Mouse (Mus musculus) kidney, postnatal 0 days (tissue): ENCODE results near the gene Npcd. TPM values are rescaled to one million over a fixed set of nuclear protein-coding genes. Genes with fewer than 3 reads are reported as not detected.

ENCODE experiments used
- ATAC-seq: fragments of 200-750 bp; cut with Nextera tagmentation; replicated peaks from 2 replicates; pipeline ENCODE4 v1.8.0; 2017; ENCODE audit warnings: low read depth, moderate number of reproducible peaks, moderate TSS enrichment, moderate library complexity; ENCODE audit not compliant: low FRiP score
- DNase-seq: peaks from one replicate; pipeline ENCODE4 v3.0.0-alpha.2; 2016; ENCODE audit warnings: low spot score
- H3K27ac ChIP-seq: fragments of 300-500 bp; sonication (generic); 2 replicates; pipeline ENCODE4 v1.5.1; 2014; ENCODE audit warnings: mild to moderate bottlenecking
- H3K27me3 ChIP-seq: fragments of 300-500 bp; sonication (generic); 2 replicates; pipeline ENCODE4 v1.6.1; 2014; ENCODE audit warnings: low read length, mixed read lengths; ENCODE audit not compliant: insufficient read depth
- H3K36me3 ChIP-seq: fragments of 300-500 bp; sonication (generic); 2 replicates; pipeline ENCODE4 v1.6.1; 2014; ENCODE audit warnings: low read length, mixed read lengths; ENCODE audit not compliant: insufficient read depth
- H3K4me1 ChIP-seq: fragments of 300-500 bp; sonication (generic); replicated peaks from 2 replicates; pipeline ENCODE4 v1.6.1; 2014; ENCODE audit warnings: antibody characterized with exemption, low read length, mixed read lengths; ENCODE audit not compliant: insufficient read depth
- H3K4me2 ChIP-seq: fragments of 300-500 bp; sonication (generic); 2 replicates; pipeline ENCODE4 v1.6.1; 2014; ENCODE audit warnings: mild to moderate bottlenecking, low read length, moderate library complexity, mixed read lengths
- H3K4me3 ChIP-seq: fragments of 300-500 bp; sonication (generic); replicated peaks from 2 replicates; pipeline ENCODE4 v1.5.1; 2014; ENCODE audit warnings: low read depth, low read length
- H3K9ac ChIP-seq: fragments of 300-500 bp; sonication (generic); 2 replicates; pipeline ENCODE4 v1.6.1; 2014; ENCODE audit warnings: low read depth, low read length
- H3K9me3 ChIP-seq: fragments of 300-500 bp; sonication (generic); replicated peaks from 2 replicates; pipeline ENCODE4 v1.6.1; 2016; ENCODE audit warnings: low read length, inconsistent platforms, mixed read lengths
- CTCF ChIP-seq: IDR thresholded peaks from 2 replicates; pipeline ENCODE4 v1.5.1; 2016; ENCODE audit warnings: antibody characterized with exemption, low read depth, mild to moderate bottlenecking, moderate library complexity
- WGBS: fragments of 180-500 bp; shearing (Covaris S2); extraction: QIAGEN DNeasy Blood & Tissue Kit; methylation state at CpG from one replicate; pipeline ENCODE4 v1.1.7; 2014; 5-methylcytosine and 5-hydroxymethylcytosine counted together
- polyA plus RNA-seq: library from polyadenylated mRNA; unstranded; fragments of >200 nt; fragmentation: Nextera tagmentation; extraction: Ambion mirVana; gene quantifications from 2 replicates; pipeline ENCODE4 v1.2.1, GENCODE M21; 2015

Npcd gene
- polyA plus RNA-seq, 1 experiment from 2014 or later, result 0.28 TPM

DNA sequence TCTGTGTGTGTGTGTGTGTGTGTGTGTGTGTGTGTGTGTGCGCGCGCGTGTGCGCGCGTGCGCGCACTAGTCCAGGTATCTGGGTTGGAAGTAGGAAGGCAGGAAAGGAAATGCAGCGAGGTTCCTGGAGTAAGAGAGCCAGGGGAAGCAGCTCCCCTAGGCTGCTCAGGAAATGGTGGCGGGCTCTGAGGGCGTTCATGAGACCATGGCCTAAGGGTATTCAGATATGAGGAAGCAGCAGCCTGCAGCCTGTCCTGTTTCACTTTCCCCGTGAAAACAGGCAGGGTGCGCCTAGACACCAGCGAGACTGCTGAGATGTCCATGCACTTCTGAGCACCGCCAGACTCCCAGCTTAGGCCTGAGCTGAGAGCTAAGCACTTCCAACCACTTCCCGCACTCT is 82.3 kb downstream of the Npcd start:
- ATAC-seq, result no peak
- Histone ChIP-seq H3K27ac (no peak overlapping the region), H3K27me3 (no peaks in the 10 kb centered on the region), H3K36me3 (no peaks in the 10 kb centered on the region), H3K4me1 (0 out of 2 replicates have a peak, but pooled peaks cover 4% of the 10 kb centered on the region), H3K9me3 (no peaks in the 10 kb centered on the region), H3K4me2 (no peak overlapping the region), H3K4me3 (no peak overlapping the region), H3K9ac (no peak overlapping the region)
- 75% methylated on average over 17 of the region's 17 CpGs for WGBS
- DNase-seq, result no peak
- no peak for TF ChIP-seq CTCF

DNA sequence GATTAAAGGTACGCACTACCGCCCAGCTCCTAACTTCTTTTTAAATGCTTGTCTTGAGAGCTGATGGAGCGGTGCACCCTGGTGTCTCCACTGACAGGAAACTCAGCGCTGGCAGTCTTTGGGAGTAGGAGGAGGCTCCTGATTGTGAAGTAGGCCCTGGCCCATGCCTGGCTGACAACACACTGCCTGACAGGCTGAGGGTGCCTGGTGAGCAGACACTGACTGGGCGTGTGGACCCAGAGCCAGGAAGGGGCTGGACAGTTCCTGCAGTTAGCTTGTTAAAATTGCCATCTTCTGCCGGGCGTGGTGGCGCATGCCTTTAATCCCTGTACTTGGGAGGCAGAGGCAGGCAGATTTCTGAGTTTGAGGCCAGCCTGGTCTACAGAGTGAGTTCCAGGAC is 83.8 kb downstream of the Npcd start:
- H3K4me1 ChIP-seq, result no peaks in the 10 kb centered on the region
- DNase-seq, result no peak
- 90% methylated on average over 8 of the region's 8 CpGs for WGBS
- H3K9ac ChIP-seq, result no peak overlapping the region
- H3K4me2 ChIP-seq, result no peak overlapping the region
- TF ChIP-seq CTCF, result no peak
- no peak for ATAC-seq
- no peak overlapping the region for H3K4me3 ChIP-seq
- H3K27me3 ChIP-seq, result no peaks in the 10 kb centered on the region
- no peaks in the 10 kb centered on the region for H3K9me3 ChIP-seq
- H3K27ac ChIP-seq, result no peak overlapping the region
- H3K36me3 ChIP-seq, result no peaks in the 10 kb centered on the region

DNA sequence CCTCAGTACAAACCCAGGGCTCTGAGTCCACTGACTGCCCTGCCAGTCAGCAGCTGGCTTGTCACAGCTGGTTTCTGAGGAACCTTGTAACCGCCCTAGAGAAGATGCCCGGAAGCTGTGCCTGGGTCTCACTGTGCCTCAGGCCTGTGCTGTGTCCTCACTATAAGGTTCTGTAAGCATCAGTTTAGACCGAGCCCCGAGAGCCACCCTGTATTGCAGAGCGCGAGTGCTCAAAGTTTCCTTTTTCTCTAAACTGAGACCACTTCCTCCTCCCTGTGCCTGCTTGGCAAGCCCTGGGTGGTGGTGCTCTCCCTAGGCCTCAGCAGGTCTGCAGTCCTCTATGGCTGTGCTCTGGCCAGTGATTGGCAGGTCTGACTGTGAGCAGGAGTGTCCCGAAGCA is 84.9 kb downstream of the Npcd start:
- Histone ChIP-seq H3K4me3 (no peak overlapping the region), H3K9ac (no peak overlapping the region), H3K4me1 (no peaks in the 10 kb centered on the region), H3K9me3 (no peaks in the 10 kb centered on the region), H3K27me3 (no peaks in the 10 kb centered on the region), H3K4me2 (no peak overlapping the region), H3K36me3 (no peaks in the 10 kb centered on the region), H3K27ac (no peak overlapping the region)
- ATAC-seq, result no peak
- no peak for TF ChIP-seq CTCF
- 94% methylated on average over 7 of the region's 7 CpGs for WGBS
- no peak for DNase-seq

DNA sequence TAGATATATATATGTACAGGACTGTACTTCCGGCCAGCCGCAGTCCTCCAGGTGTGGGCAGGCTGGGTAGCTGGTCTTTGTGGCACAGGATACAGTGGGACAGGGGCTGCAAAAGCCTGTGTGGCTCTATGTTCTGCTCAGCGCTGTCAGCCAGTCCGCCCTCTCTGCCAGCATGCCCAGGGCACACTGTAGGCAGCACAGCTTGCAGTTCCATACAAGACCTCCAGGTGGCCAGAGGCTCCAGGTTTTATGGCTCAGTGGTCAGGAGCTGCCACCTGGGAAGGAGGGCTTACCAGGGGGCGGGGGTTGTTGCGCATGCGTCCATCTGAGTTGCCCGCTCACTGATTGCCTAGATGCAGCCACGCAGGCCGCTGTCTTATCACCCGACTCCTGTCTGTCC is 86.0 kb downstream of the Npcd start:
- H3K4me3 ChIP-seq, result no peak overlapping the region
- no peaks in the 10 kb centered on the region for H3K36me3 ChIP-seq
- no peaks in the 10 kb centered on the region for H3K9me3 ChIP-seq
- ATAC-seq, result no peak; the same call in 1 of the 2 replicates
- TF ChIP-seq CTCF, result peak; percentile 69
- H3K4me2 ChIP-seq, result no peak overlapping the region
- no peak overlapping the region for H3K27ac ChIP-seq
- no peaks in the 10 kb centered on the region for H3K4me1 ChIP-seq
- DNase-seq, result peak; percentile 50
- H3K27me3 ChIP-seq, result no peaks in the 10 kb centered on the region
- 71% methylated on average over 11 of the region's 11 CpGs for WGBS
- no peak overlapping the region for H3K9ac ChIP-seq

DNA sequence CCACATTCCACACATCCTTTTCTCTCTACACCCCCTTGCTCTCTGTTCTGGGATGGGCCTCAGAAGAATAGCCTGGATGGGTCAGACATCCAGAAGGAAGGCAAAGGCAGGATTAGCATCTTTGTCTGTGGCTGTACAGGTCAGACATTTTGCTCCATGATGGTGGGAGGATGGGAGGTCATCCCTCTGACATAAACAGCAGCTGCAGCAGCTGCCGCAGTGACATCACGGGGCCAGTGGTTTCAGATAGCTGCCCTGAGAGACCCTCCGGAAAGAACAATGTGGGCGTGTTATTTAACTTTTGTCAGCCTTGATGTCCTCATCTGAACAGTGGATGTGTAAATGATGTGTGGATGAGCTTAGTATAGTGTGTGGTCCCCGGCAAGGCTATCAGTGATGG is 88.2 kb downstream of the Npcd start:
- Histone ChIP-seq H3K9me3 (no peaks in the 10 kb centered on the region), H3K4me3 (no peak overlapping the region), H3K36me3 (no peaks in the 10 kb centered on the region), H3K4me2 (no peak overlapping the region), H3K4me1 (peaks cover 7% of the 10 kb centered on the region; the same call in 1 of the 2 replicates), H3K27me3 (no peaks in the 10 kb centered on the region), H3K9ac (no peak overlapping the region), H3K27ac (no peak overlapping the region)
- TF ChIP-seq CTCF, result no peak
- DNase-seq, result no peak
- no peak for ATAC-seq
- 84% methylated on average over 5 of the region's 5 CpGs for WGBS

DNA sequence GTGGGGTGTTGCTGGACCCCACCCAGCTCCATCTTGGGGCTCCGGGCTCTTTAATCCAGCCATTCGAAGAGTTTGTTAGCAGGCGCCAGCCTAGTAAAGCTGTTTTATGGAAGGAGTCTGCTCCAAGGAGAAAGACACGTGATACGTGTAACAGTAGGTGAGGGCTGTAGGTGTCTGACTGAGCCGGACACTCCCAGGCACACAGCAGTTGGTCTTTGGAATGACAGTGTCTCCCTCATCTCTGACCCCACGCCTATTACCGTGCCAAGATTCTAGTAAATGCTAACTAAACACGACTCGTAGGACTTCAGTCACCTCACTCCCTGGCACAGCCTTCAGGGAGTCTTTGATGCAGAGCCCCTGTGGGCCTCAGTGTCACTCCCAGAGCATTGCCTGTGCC is 88.7 kb downstream of the Npcd start:
- no peak for DNase-seq
- Histone ChIP-seq H3K27ac (no peak overlapping the region), H3K4me1 (peaks cover 7% of the 10 kb centered on the region; the same call in 1 of the 2 replicates), H3K36me3 (no peaks in the 10 kb centered on the region), H3K9ac (no peak overlapping the region), H3K27me3 (no peaks in the 10 kb centered on the region), H3K9me3 (no peaks in the 10 kb centered on the region), H3K4me3 (no peak overlapping the region), H3K4me2 (no peak overlapping the region)
- WGBS, result 57% methylated on average over 10 of the region's 10 CpGs
- no peak for TF ChIP-seq CTCF
- ATAC-seq, result no peak

DNA sequence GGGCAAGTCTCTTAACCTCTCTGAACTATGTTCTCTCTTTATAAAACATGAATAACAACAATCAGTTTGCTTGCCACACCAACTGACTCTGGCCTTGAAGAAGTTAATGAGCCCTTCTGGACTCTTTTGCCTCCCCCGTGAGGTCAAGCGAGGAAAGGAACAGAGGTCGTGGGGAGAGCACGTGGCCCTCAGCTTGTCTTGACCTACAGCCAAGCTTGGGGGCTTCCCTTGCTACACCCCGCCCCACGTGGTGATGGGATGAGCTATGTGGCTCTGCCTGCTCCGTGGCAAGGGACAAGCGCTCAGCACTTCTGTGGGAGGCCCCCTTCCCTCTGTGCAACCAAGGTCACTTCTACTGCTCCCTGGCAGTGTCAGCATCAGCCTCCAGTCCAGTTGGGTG is 89.3 kb downstream of the Npcd start:
- H3K36me3 ChIP-seq, result no peaks in the 10 kb centered on the region
- ATAC-seq, result no peak
- no peaks in the 10 kb centered on the region for H3K9me3 ChIP-seq
- H3K4me2 ChIP-seq, result no peak overlapping the region
- no peak overlapping the region for H3K4me3 ChIP-seq
- H3K27ac ChIP-seq, result no peak overlapping the region
- H3K9ac ChIP-seq, result no peak overlapping the region
- no peak for DNase-seq
- WGBS, result 44% methylated on average over 8 of the region's 8 CpGs
- no peaks in the 10 kb centered on the region for H3K27me3 ChIP-seq
- peaks cover 7% of the 10 kb centered on the region; the same call in 1 of the 2 replicates for H3K4me1 ChIP-seq
- no peak for TF ChIP-seq CTCF
